1 mouse cellular context compared by ENCODE assay signal in genomic region chr15:98871916-98872888, GRCm38 (mm10).
TF ChIP-seq lines count a peak whose summit lies in the region.

No protein-coding gene starts in this region.

TF ChIP-seq in C2C12, 6 proteins besides CTCF, POLR2A, EP300 and RAD21 (continued from another document):
- no peak for TF ChIP-seq CEBPB (IDR thresholded peaks at IDR 0.05; ENCODE audit: low read depth)
- TF ChIP-seq FOSL1 (IDR thresholded peaks at IDR 0.05; ENCODE audit: insufficient read depth, low read length, poor library complexity, severe bottlenecking): peak; percentile 27
